Mouse (Mus musculus) forebrain, embryonic 11.5 days (tissue): ENCODE measurements around the gene Lrrc63. TPM values are rescaled to one million over a fixed set of nuclear protein-coding genes. Genes with fewer than 3 reads are reported as not detected.
A peak's percentile ranks its signal among the peaks of the same experiment; 100 is the strongest.

Experiments
- ATAC-seq: fragments of 200-750 bp; cut with Nextera tagmentation; replicated peaks from 2 replicates; pipeline ENCODE4 v1.8.0; 2017; ENCODE audit warnings: moderate TSS enrichment; ENCODE audit not compliant: low FRiP score
- DNase-seq: peaks from one replicate; pipeline ENCODE4 v3.0.0-alpha.2; 2017; ENCODE audit warnings: low spot score
- H3K27ac ChIP-seq: fragments of 300-500 bp; sonication (generic); 2 replicates; pipeline ENCODE4 v1.5.1; 2014; ENCODE audit warnings: low read depth, low read length
- H3K27me3 ChIP-seq: fragments of 300-500 bp; sonication (generic); 2 replicates; pipeline ENCODE4 v1.6.1; 2014; ENCODE audit warnings: mild to moderate bottlenecking, low read length, mixed read lengths; ENCODE audit not compliant: control insufficient read depth, insufficient read depth
- H3K36me3 ChIP-seq: fragments of 300-500 bp; sonication (generic); 2 replicates; pipeline ENCODE4 v1.6.1; 2014; ENCODE audit warnings: mild to moderate bottlenecking, low read length, moderate library complexity, mixed read lengths; ENCODE audit not compliant: control insufficient read depth, insufficient read depth
- H3K4me1 ChIP-seq: fragments of 300-500 bp; sonication (generic); replicated peaks from 2 replicates; pipeline ENCODE4 v1.6.1; 2014; ENCODE audit warnings: low read length, mixed read lengths; ENCODE audit not compliant: control insufficient read depth, insufficient read depth
- H3K4me2 ChIP-seq: fragments of 300-500 bp; sonication (generic); 2 replicates; pipeline ENCODE4 v1.6.1; 2014; ENCODE audit warnings: low read depth, mild to moderate bottlenecking, low read length, moderate library complexity, mixed read lengths; ENCODE audit not compliant: severe bottlenecking
- H3K4me3 ChIP-seq: fragments of 300-500 bp; sonication (generic); 2 replicates; pipeline ENCODE4 v1.5.1; 2014; ENCODE audit warnings: low read depth, low read length
- H3K9ac ChIP-seq: fragments of 300-500 bp; sonication (generic); 2 replicates; pipeline ENCODE4 v1.6.1; 2014; ENCODE audit warnings: low read length
- H3K9me3 ChIP-seq: fragments of 300-500 bp; sonication (generic); 2 replicates; pipeline ENCODE4 v1.6.1; 2016; ENCODE audit warnings: low read length, mixed read lengths; ENCODE audit not compliant: control insufficient read depth
- WGBS: fragments of 180-500 bp; shearing (Covaris S2); extraction: QIAGEN DNeasy Blood & Tissue Kit; methylation state at CpG from one replicate; pipeline ENCODE4 v1.1.7; 2014; 5-methylcytosine and 5-hydroxymethylcytosine counted together
- polyA plus RNA-seq: library from polyadenylated mRNA; unstranded; fragments of >200 nt; fragmentation: Nextera tagmentation; extraction: Ambion mirVana; gene quantifications from 2 replicates; pipeline ENCODE4 v1.2.1, GENCODE M21; 2014

Lrrc63 gene
- polyA plus RNA-seq, 1 experiment from 2014 or later: 0.36 TPM

- WGBS: 79% methylated on average over 6 of the region's 6 CpGs
- ATAC-seq: no peak
Measured at GRCm38 (mm10) chr14:75077946-75078345, 52.7 kb downstream of the Lrrc63 start.

GRCm38 (mm10) chr14:75075299-75076180 lies 55.1 kb downstream of the Lrrc63 start:
- no peaks in the 10 kb centered on the region for H3K4me1 ChIP-seq
- no peak overlapping the region for H3K4me3 ChIP-seq
- DNase-seq: peak; percentile 23
- no peak for ATAC-seq
- no peak overlapping the region for H3K9ac ChIP-seq
- WGBS: 82% methylated on average over 10 of the region's 10 CpGs
- H3K4me2 ChIP-seq: no peak overlapping the region
- H3K27ac ChIP-seq: no peak overlapping the region
- H3K27me3 ChIP-seq: no peaks in the 10 kb centered on the region
- no peaks in the 10 kb centered on the region for H3K36me3 ChIP-seq
- H3K9me3 ChIP-seq: no peaks in the 10 kb centered on the region

More at GRCm38 (mm10) chr14:75077946-75078345, 52.7 kb downstream of the Lrrc63 start:
- no peak overlapping the region for H3K27ac ChIP-seq
- peak; percentile 36 for DNase-seq
- H3K4me2 ChIP-seq: no peak overlapping the region
- H3K9ac ChIP-seq: no peak overlapping the region
- no peaks in the 10 kb centered on the region for H3K4me1 ChIP-seq
- no peak overlapping the region for H3K4me3 ChIP-seq
- H3K27me3 ChIP-seq: no peaks in the 10 kb centered on the region
- H3K9me3 ChIP-seq: no peaks in the 10 kb centered on the region
- H3K36me3 ChIP-seq: no peaks in the 10 kb centered on the region

- DNase-seq: no peak
- Histone ChIP-seq H3K4me1 (no peaks in the 10 kb centered on the region), H3K27me3 (no peaks in the 10 kb centered on the region), H3K4me3 (no peak overlapping the region), H3K4me2 (no peak overlapping the region), H3K9me3 (no peaks in the 10 kb centered on the region), H3K27ac (no peak overlapping the region), H3K9ac (no peak overlapping the region), H3K36me3 (no peaks in the 10 kb centered on the region)
- no peak for ATAC-seq
- WGBS: 95% methylated on average over 15 of the region's 15 CpGs
Measured at GRCm38 (mm10) chr14:75071091-75071490, 59.6 kb downstream of the Lrrc63 start.

GRCm38 (mm10) chr14:75069356-75069979 lies 61.2 kb downstream of the Lrrc63 start:
- 90% methylated on average over 7 of the region's 7 CpGs for WGBS
- no peak for ATAC-seq

GRCm38 (mm10) chr14:75068430-75069112 lies 62.1 kb downstream of the Lrrc63 start:
- Histone ChIP-seq H3K9me3 (no peaks in the 10 kb centered on the region), H3K4me3 (no peak overlapping the region), H3K4me2 (no peak overlapping the region), H3K27ac (no peak overlapping the region), H3K27me3 (no peaks in the 10 kb centered on the region), H3K9ac (no peak overlapping the region), H3K4me1 (no peaks in the 10 kb centered on the region), H3K36me3 (no peaks in the 10 kb centered on the region)
- WGBS: 90% methylated on average over 19 of the region's 19 CpGs
- peak; percentile 35 for DNase-seq
- no peak for ATAC-seq

More at GRCm38 (mm10) chr14:75069356-75069979, 61.2 kb downstream of the Lrrc63 start:
- Histone ChIP-seq H3K4me1 (no peaks in the 10 kb centered on the region), H3K27ac (no peak overlapping the region), H3K9me3 (no peaks in the 10 kb centered on the region), H3K9ac (no peak overlapping the region), H3K4me2 (no peak overlapping the region), H3K27me3 (no peaks in the 10 kb centered on the region), H3K4me3 (no peak overlapping the region), H3K36me3 (no peaks in the 10 kb centered on the region)
- peak; percentile 23 for DNase-seq

GRCm38 (mm10) chr14:75065211-75065610 lies 65.5 kb downstream of the Lrrc63 start:
- Histone ChIP-seq H3K36me3 (no peaks in the 10 kb centered on the region), H3K4me1 (no peaks in the 10 kb centered on the region), H3K27me3 (no peaks in the 10 kb centered on the region), H3K9me3 (no peaks in the 10 kb centered on the region), H3K4me2 (no peak overlapping the region), H3K4me3 (no peak overlapping the region), H3K9ac (no peak overlapping the region), H3K27ac (no peak overlapping the region)
- no peak for ATAC-seq
- WGBS: 95% methylated on average over 5 of the region's 5 CpGs
- DNase-seq: peak; percentile 20

GRCm38 (mm10) chr14:75064520-75064919 lies 66.2 kb downstream of the Lrrc63 start:
- no peak for ATAC-seq
- Histone ChIP-seq H3K27me3 (no peaks in the 10 kb centered on the region), H3K27ac (no peak overlapping the region), H3K36me3 (no peaks in the 10 kb centered on the region), H3K4me1 (no peaks in the 10 kb centered on the region), H3K4me2 (no peak overlapping the region), H3K9ac (no peak overlapping the region), H3K9me3 (no peaks in the 10 kb centered on the region), H3K4me3 (no peak overlapping the region)
- 76% methylated on average over 7 of the region's 7 CpGs for WGBS
- DNase-seq: no peak

- H3K9ac ChIP-seq: no peak overlapping the region
- WGBS: 93% methylated on average over 8 of the region's 8 CpGs
- no peaks in the 10 kb centered on the region for H3K9me3 ChIP-seq
- DNase-seq (no peak), ATAC-seq (no peak)
- no peaks in the 10 kb centered on the region for H3K4me1 ChIP-seq
- H3K4me3 ChIP-seq: no peak overlapping the region
- no peak overlapping the region for H3K27ac ChIP-seq
- H3K36me3 ChIP-seq: no peaks in the 10 kb centered on the region
- H3K4me2 ChIP-seq: no peak overlapping the region
- no peaks in the 10 kb centered on the region for H3K27me3 ChIP-seq
Measured at GRCm38 (mm10) chr14:75063936-75064335, 66.7 kb downstream of the Lrrc63 start.
